Mouse (Mus musculus) myocyte (in vitro differentiated cells): Measurements from ENCODE around the gene Unc5c. TPM values are rescaled to one million over a fixed set of nuclear protein-coding genes. Genes with fewer than 3 reads are reported as not detected.
A peak's percentile ranks its signal among the peaks of the same experiment; 100 is the strongest.

Experiments used
- H3K27me3 ChIP-seq: one replicate; pipeline ENCODE4 v1.6.1; 2011; ENCODE audit not compliant: control insufficient read depth, insufficient read depth, insufficient read length
- H3K36me3 ChIP-seq: one replicate; pipeline ENCODE4 v1.6.1; 2011; ENCODE audit not compliant: control insufficient read depth, insufficient read depth
- H3K4me2 ChIP-seq: one replicate; pipeline ENCODE4 v1.6.1; 2011; ENCODE audit warnings: low read depth, control low read depth
- H3K4me3 ChIP-seq: one replicate; pipeline ENCODE4 v1.5.1; 2011; ENCODE audit warnings: mild to moderate bottlenecking, control low read depth, moderate library complexity
- H3K79me2 ChIP-seq: one replicate; pipeline ENCODE4 v1.6.1; 2011; ENCODE audit not compliant: control insufficient read depth, insufficient read depth
- H3ac ChIP-seq: one replicate; pipeline ENCODE4 v1.6.1; 2011; ENCODE audit not compliant: control insufficient read depth, insufficient read length
- CEBPB ChIP-seq: IDR thresholded peaks from 2 replicates; pipeline ENCODE4 v1.6.1; 2011; ENCODE audit warnings: mild to moderate bottlenecking, moderate library complexity; ENCODE audit not compliant: poor library complexity, insufficient read depth, severe bottlenecking
- E2F4 ChIP-seq: IDR thresholded peaks from one replicate; pipeline ENCODE4 v1.6.1; 2011; ENCODE audit warnings: mild to moderate bottlenecking, control low read depth, moderate library complexity; ENCODE audit not compliant: insufficient read depth
- MAX ChIP-seq: IDR thresholded peaks from one replicate; pipeline ENCODE4 v1.6.1; 2011; ENCODE audit warnings: low read depth, mild to moderate bottlenecking, control low read depth
- MYOD1 ChIP-seq, 3 experiments: IDR thresholded peaks; one replicate each; pipeline ENCODE4 v1.6.1; 2011; ENCODE audit warnings: control low read depth in 2 of 3, low read depth in 2 of 3, mild to moderate bottlenecking in 2 of 3, moderate library complexity in 1 of 3; ENCODE audit not compliant: insufficient read length in 2 of 3, control insufficient read depth in 1 of 3
- MYOG ChIP-seq, 3 experiments: IDR thresholded peaks; one replicate each; pipeline ENCODE4 v1.6.1; 2011; ENCODE audit warnings: control low read depth in 2 of 3, low read depth in 2 of 3, mild to moderate bottlenecking in 2 of 3; ENCODE audit not compliant: insufficient read length in 2 of 3, control insufficient read depth in 1 of 3, insufficient read depth in 1 of 3
- POLR2A ChIP-seq: IDR thresholded peaks from one replicate; pipeline ENCODE4 v1.6.1; 2011; ENCODE audit warnings: low read depth, mild to moderate bottlenecking, control low read depth, moderate library complexity; ENCODE audit not compliant: insufficient read length
- POLR2AphosphoS2 ChIP-seq: IDR thresholded peaks from one replicate; pipeline ENCODE4 v1.6.1; 2011; ENCODE audit warnings: low read depth, control low read depth; ENCODE audit not compliant: insufficient read length
- REST ChIP-seq: IDR thresholded peaks from one replicate; pipeline ENCODE4 v1.6.1; 2011; ENCODE audit warnings: mild to moderate bottlenecking, control low read depth, moderate library complexity; ENCODE audit not compliant: insufficient read depth, insufficient read length
- SRF ChIP-seq: IDR thresholded peaks from one replicate; pipeline ENCODE4 v1.6.1; 2011; ENCODE audit warnings: low read depth; ENCODE audit not compliant: control insufficient read depth, insufficient read length
- TCF12 ChIP-seq: IDR thresholded peaks from one replicate; pipeline ENCODE4 v1.6.1; 2011; ENCODE audit warnings: mild to moderate bottlenecking, control low read depth; ENCODE audit not compliant: poor library complexity, insufficient read depth, severe bottlenecking
- TCF3 ChIP-seq: IDR thresholded peaks from one replicate; pipeline ENCODE4 v1.6.1; 2011; ENCODE audit warnings: low read depth, control low read depth; ENCODE audit not compliant: insufficient read length
- USF1 ChIP-seq: IDR thresholded peaks from one replicate; pipeline ENCODE4 v1.6.1; 2011; ENCODE audit warnings: low read depth, mild to moderate bottlenecking, control low read depth, moderate library complexity
- polyA plus RNA-seq: library from polyadenylated mRNA; unstranded; fragments of >200 nt; fragmentation: generic; extraction: Trizol; gene quantifications from one replicate; pipeline ENCODE4 v1.2.1, GENCODE M21; 2012; ENCODE audit warnings: missing spikeins

The Unc5c gene
- polyA plus RNA-seq, 1 experiment = 1.00 TPM

- Histone ChIP-seq H3K4me2 (no peak overlapping the region), H3ac (no peak overlapping the region), H3K36me3 (no peaks in the 10 kb centered on the region), H3K79me2 (no peaks in the 10 kb centered on the region), H3K4me3 (no peak overlapping the region), H3K27me3 (no peaks in the 10 kb centered on the region)
- no peak for TF ChIP-seq E2F4
- TF ChIP-seq TCF12 = no peak
- TF ChIP-seq POLR2A = no peak
- TF ChIP-seq MAX = no peak
- TF ChIP-seq MYOD1 (IDR thresholded peaks at IDR 0.05; ENCODE audit: control insufficient read depth in 1 of 3, insufficient read length in 2 of 3, low read depth in 2 of 3) = no peak
- no peak for TF ChIP-seq CEBPB
- no peak for TF ChIP-seq REST
- TF ChIP-seq MYOG (IDR thresholded peaks at IDR 0.05; ENCODE audit: control insufficient read depth in 1 of 3, insufficient read depth in 1 of 3, insufficient read length in 2 of 3, low read depth in 2 of 3) = no peak
- TF ChIP-seq POLR2AphosphoS2 = no peak
- TF ChIP-seq TCF3 = no peak
These were observed 38.3 kb downstream of the Unc5c start for GRCm38 (mm10) chr3:141503331-141503730.

DNA sequence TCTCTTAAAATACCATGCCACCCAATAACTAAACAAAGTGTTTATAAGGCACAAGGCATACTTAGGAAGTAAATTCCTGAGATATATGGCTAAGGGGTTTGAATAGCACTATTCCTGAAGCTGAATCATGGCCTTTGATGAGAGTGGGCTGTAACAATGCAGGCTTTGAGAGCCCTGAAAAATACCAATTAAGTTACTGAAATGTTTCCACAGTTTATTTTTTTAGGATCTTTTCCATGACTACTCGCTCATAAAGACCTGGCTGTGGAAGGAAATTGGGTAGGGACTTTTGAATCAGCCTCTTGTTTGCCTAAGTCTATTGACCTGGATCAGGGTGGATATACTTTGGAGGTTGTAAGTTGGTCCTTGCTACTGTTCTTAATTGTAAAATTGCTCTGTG is 44.8 kb downstream of the Unc5c start:
- H3K79me2 ChIP-seq = no peaks in the 10 kb centered on the region
- TF ChIP-seq MYOG (IDR thresholded peaks at IDR 0.05; ENCODE audit: control insufficient read depth in 1 of 3, insufficient read depth in 1 of 3, insufficient read length in 2 of 3, low read depth in 2 of 3) (no peak), POLR2A (no peak), MAX (no peak), POLR2AphosphoS2 (no peak), MYOD1 (IDR thresholded peaks at IDR 0.05; ENCODE audit: control insufficient read depth in 1 of 3, insufficient read length in 2 of 3, low read depth in 2 of 3) (no peak), E2F4 (no peak), REST (no peak), USF1 (no peak), CEBPB (no peak), TCF12 (no peak)
- H3K4me2 ChIP-seq = no peak overlapping the region
- H3K4me3 ChIP-seq = no peak overlapping the region
- no peaks in the 10 kb centered on the region for H3K27me3 ChIP-seq
- H3K36me3 ChIP-seq = no peaks in the 10 kb centered on the region
- H3ac ChIP-seq = no peak overlapping the region

GRCm38 (mm10) chr3:141511253-141512038 is 46.4 kb downstream of the Unc5c start:
- peak overlapping the region; percentile 19 for H3K4me2 ChIP-seq
- H3K79me2 ChIP-seq = no peaks in the 10 kb centered on the region
- no peak overlapping the region for H3ac ChIP-seq
- no peaks in the 10 kb centered on the region for H3K27me3 ChIP-seq
- no peaks in the 10 kb centered on the region for H3K36me3 ChIP-seq
- TF ChIP-seq CEBPB (0 out of 2 replicates have a peak, but pooled peaks have one; percentile 44), MYOD1 (IDR thresholded peaks at IDR 0.05; ENCODE audit: control insufficient read depth in 1 of 3, insufficient read length in 2 of 3, low read depth in 2 of 3) (no peak), TCF12 (peak; percentile 38), MYOG (IDR thresholded peaks at IDR 0.05; ENCODE audit: control insufficient read depth in 1 of 3, insufficient read depth in 1 of 3, insufficient read length in 2 of 3, low read depth in 2 of 3) (peak in 1 of 3 experiments; percentile 3), MAX (no peak), TCF3 (no peak), REST (no peak)
- no peak overlapping the region for H3K4me3 ChIP-seq

- no peaks in the 10 kb centered on the region for H3K36me3 ChIP-seq
- no peak overlapping the region for H3K4me2 ChIP-seq
- no peak overlapping the region for H3ac ChIP-seq
- TF ChIP-seq MYOG (IDR thresholded peaks at IDR 0.05; ENCODE audit: control insufficient read depth in 1 of 3, insufficient read depth in 1 of 3, insufficient read length in 2 of 3, low read depth in 2 of 3) (no peak), POLR2A (no peak), CEBPB (no peak), MAX (no peak), SRF (no peak), MYOD1 (IDR thresholded peaks at IDR 0.05; ENCODE audit: control insufficient read depth in 1 of 3, insufficient read length in 2 of 3, low read depth in 2 of 3) (no peak), REST (no peak), TCF12 (no peak), USF1 (no peak), E2F4 (no peak), POLR2AphosphoS2 (no peak), TCF3 (no peak)
- no peaks in the 10 kb centered on the region for H3K79me2 ChIP-seq
- H3K27me3 ChIP-seq = no peaks in the 10 kb centered on the region
- no peak overlapping the region for H3K4me3 ChIP-seq
These were observed 63.7 kb downstream of the Unc5c start for GRCm38 (mm10) chr3:141528751-141529150.

- Histone ChIP-seq H3K36me3 (no peaks in the 10 kb centered on the region), H3K4me2 (no peak overlapping the region), H3K4me3 (no peak overlapping the region), H3K79me2 (no peaks in the 10 kb centered on the region), H3K27me3 (no peaks in the 10 kb centered on the region), H3ac (no peak overlapping the region)
- TF ChIP-seq USF1 = no peak
- TF ChIP-seq POLR2AphosphoS2 = no peak
- no peak for TF ChIP-seq POLR2A
- no peak for TF ChIP-seq CEBPB
- no peak for TF ChIP-seq E2F4
- TF ChIP-seq MYOD1 (IDR thresholded peaks at IDR 0.05; ENCODE audit: control insufficient read depth in 1 of 3, insufficient read length in 2 of 3, low read depth in 2 of 3) = no peak
- no peak for TF ChIP-seq TCF12
- no peak for TF ChIP-seq REST
- TF ChIP-seq MYOG (IDR thresholded peaks at IDR 0.05; ENCODE audit: control insufficient read depth in 1 of 3, insufficient read depth in 1 of 3, insufficient read length in 2 of 3, low read depth in 2 of 3) = no peak
- TF ChIP-seq MAX = no peak
- TF ChIP-seq SRF = no peak
- no peak for TF ChIP-seq TCF3
These were observed 64.6 kb downstream of the Unc5c start for GRCm38 (mm10) chr3:141529599-141529998.
